In genomic region chr1:160743229-160743628, GRCm38 (mm10) we compare ENCODE assay signal across 8 mouse cellular contexts. TPM values are rescaled to one million over a fixed set of nuclear protein-coding genes. Genes with fewer than 3 reads are reported as not detected.
DNase-seq lines count a peak whose midpoint lies in the region; ATAC-seq and TF ChIP-seq lines count a peak whose summit lies in the region.

No protein-coding gene starts in this region.

- no peaks in the 10 kb centered on the region for H3K36me3 ChIP-seq in limb, embryonic 14.5 days (ENCODE audit: control insufficient read depth, insufficient read depth, low read length)

- H3K9me3 ChIP-seq in limb, embryonic 14.5 days (ENCODE audit: control insufficient read depth, low read length), result no peaks in the 10 kb centered on the region

- no peaks in the 10 kb centered on the region for H3K4me1 ChIP-seq in limb, embryonic 14.5 days (ENCODE audit: control insufficient read depth, insufficient read depth, low read length)

- no peak overlapping the region for H3K4me3 ChIP-seq in limb, embryonic 14.5 days (replicated peaks; ENCODE audit: low read length)

- peak; percentile 28 to 44 for DNase-seq in adrenal gland, adult 18-20 months (ENCODE audit: low spot score in 2 of 2)
- DNase-seq in adrenal gland, postnatal 4 days (ENCODE audit: low spot score in 2 of 2), result no peak
- DNase-seq in urinary bladder, postnatal 14 days (ENCODE audit: low spot score), result peak; percentile 59
- no peak for DNase-seq in urinary bladder, postnatal 10 days (ENCODE audit: low spot score)
- peak; percentile 90 for DNase-seq in embryo, embryonic 10.5 days (ENCODE audit: low spot score)
- DNase-seq in limb, embryonic 14.5 days (ENCODE audit: low spot score), result peak; percentile 69
- DNase-seq in right cerebral cortex, postnatal 25 days, result peak; percentile 21

- no peak overlapping the region for H3K9ac ChIP-seq in limb, embryonic 14.5 days (ENCODE audit: low read depth, low read length, severe bottlenecking)

- 6% methylated on average over 2 of the region's 2 CpGs for WGBS in limb, embryonic 14.5 days

- peak; percentile 56 for ATAC-seq in inflammation-experienced regulatory T-cells, adult 6 months
- no peak for ATAC-seq in limb, embryonic 14.5 days (ENCODE audit: low FRiP score, low read depth)

- H3K27ac ChIP-seq in limb, embryonic 14.5 days (replicated peaks; ENCODE audit: low read depth, low read length), result no peak overlapping the region

- no peak for TF ChIP-seq POLR2A in limb, embryonic 14.5 days (IDR thresholded peaks at IDR 0.05; ENCODE audit: borderline replicate concordance, extremely low read depth, insufficient read depth, insufficient read length)

- H3K4me2 ChIP-seq in limb, embryonic 14.5 days (replicated peaks; ENCODE audit: low read depth, low read length, severe bottlenecking), result no peak overlapping the region

- H3K27me3 ChIP-seq in limb, embryonic 14.5 days (ENCODE audit: control insufficient read depth, insufficient read depth, low read length), result no peaks in the 10 kb centered on the region

RNA-seq across cellular contexts. Expression of gene Rabgap1l, which starts 49.8 kb away (rescaled TPM):
- total RNA-seq in adrenal gland, adult 18-20 months (2021), result 10 to 100 TPM; 26.4 to 30.6 TPM
- total RNA-seq in adrenal gland, postnatal 4 days (2021), result 10 to 100 TPM; 28.0 to 34.7 TPM
- 100 to 1,000 TPM; 237 to 400 (median 301) TPM for polyA plus RNA-seq in inflammation-experienced regulatory T-cells, adult 6 months (2017; shearing (Covaris generic))
- polyA plus RNA-seq in limb, embryonic 14.5 days (2012; rRNA removed), result 12.7 and 13.3 TPM in 2 replicates
- 19.3 and 21.5 TPM in 2 replicates for polyA plus RNA-seq in limb, embryonic 14.5 days (2014; fragmentation: Nextera tagmentation; extraction: Ambion mirVana)

Comparison
In these comparisons a context has a peak if more than half of its experiments do, and no peak if none do; other contexts are left out.
1. DNase-seq: peak in adrenal gland, adult 18-20 months (2 of 2), urinary bladder, postnatal 14 days (single experiment), embryo, embryonic 10.5 days (single experiment), limb, embryonic 14.5 days (single experiment) and right cerebral cortex, postnatal 25 days (single experiment); none in adrenal gland, postnatal 4 days (0 of 2) and urinary bladder, postnatal 10 days (single experiment).